Mouse (Mus musculus) embryonic facial prominence, embryonic 14.5 days (tissue): ENCODE measurements around the gene Blvra. TPM values are rescaled to one million over a fixed set of nuclear protein-coding genes. Genes with fewer than 3 reads are reported as not detected.

Experiments
- ATAC-seq: fragments of 200-750 bp; cut with Nextera tagmentation; 2 replicates; pipeline ENCODE4 v1.8.0; 2017; ENCODE audit warnings: low read depth, moderate number of reproducible peaks, moderate TSS enrichment
- DNase-seq: peaks from one replicate; pipeline ENCODE4 v3.0.0-alpha.2; 2015; ENCODE audit warnings: low spot score
- H3K27ac ChIP-seq: fragments of 300-500 bp; sonication (generic); replicated peaks from 2 replicates; pipeline ENCODE4 v1.5.1; 2014; ENCODE audit warnings: low read depth, mild to moderate bottlenecking, low read length, moderate library complexity
- H3K27me3 ChIP-seq: fragments of 300-500 bp; sonication (generic); replicated peaks from 2 replicates; pipeline ENCODE4 v1.6.1; 2014; ENCODE audit warnings: low read length; ENCODE audit not compliant: control insufficient read depth, insufficient read depth
- H3K36me3 ChIP-seq: fragments of 300-500 bp; sonication (generic); 2 replicates; pipeline ENCODE4 v1.6.1; 2014; ENCODE audit warnings: low read length, mixed read lengths; ENCODE audit not compliant: control insufficient read depth, insufficient read depth
- H3K4me1 ChIP-seq: fragments of 300-500 bp; sonication (generic); 2 replicates; pipeline ENCODE4 v1.6.1; 2014; ENCODE audit warnings: antibody characterized with exemption, low read length; ENCODE audit not compliant: control insufficient read depth, insufficient read depth
- H3K4me2 ChIP-seq: fragments of 300-500 bp; sonication (generic); 2 replicates; pipeline ENCODE4 v1.6.1; 2014; ENCODE audit warnings: low read depth, mild to moderate bottlenecking, low read length, moderate library complexity, mixed read lengths
- H3K4me3 ChIP-seq: fragments of 300-500 bp; sonication (generic); 2 replicates; pipeline ENCODE4 v1.5.1; 2014; ENCODE audit warnings: low read depth, mild to moderate bottlenecking, low read length
- H3K9ac ChIP-seq: fragments of 300-500 bp; sonication (generic); 2 replicates; pipeline ENCODE4 v1.6.1; 2014; ENCODE audit warnings: low read depth, mild to moderate bottlenecking, low read length, moderate library complexity, mixed read lengths
- H3K9me3 ChIP-seq: fragments of 300-500 bp; sonication (generic); 2 replicates; pipeline ENCODE4 v1.6.1; 2016; ENCODE audit warnings: low read length; ENCODE audit not compliant: control insufficient read depth
- WGBS: fragments of 180-500 bp; shearing (Covaris S2); extraction: QIAGEN DNeasy Blood & Tissue Kit; methylation state at CpG from one replicate; pipeline ENCODE4 v1.1.7; 2014; 5-methylcytosine and 5-hydroxymethylcytosine counted together
- polyA plus RNA-seq: library from polyadenylated mRNA; unstranded; fragments of >200 nt; fragmentation: Nextera tagmentation; extraction: Ambion mirVana; gene quantifications from 2 replicates; pipeline ENCODE4 v1.2.1, GENCODE M21; 2014

Gene Blvra
- polyA plus RNA-seq, 1 experiment from 2014 or later = 46.0 TPM

- Histone ChIP-seq H3K4me3 (no peak overlapping the region), H3K27me3 (no peaks in the 10 kb centered on the region), H3K9me3 (no peaks in the 10 kb centered on the region), H3K4me1 (peaks cover 22% of the 10 kb centered on the region), H3K9ac (no peak overlapping the region), H3K36me3 (peaks cover 20% of the 10 kb centered on the region), H3K4me2 (no peak overlapping the region), H3K27ac (no peak overlapping the region)
- WGBS = 91% methylated on average over 8 of the region's 8 CpGs
- DNase-seq (no peak), ATAC-seq (no peak)
Observed at GRCm38 (mm10) chr2:127139094-127139493, 68.6 kb downstream of the Blvra start.

GRCm38 (mm10) chr2:127139605-127140004 is 69.1 kb downstream of the Blvra start:
- Histone ChIP-seq H3K9me3 (no peaks in the 10 kb centered on the region), H3K4me2 (no peak overlapping the region), H3K27ac (no peak overlapping the region), H3K27me3 (no peaks in the 10 kb centered on the region), H3K4me1 (peaks cover 22% of the 10 kb centered on the region), H3K9ac (no peak overlapping the region), H3K4me3 (no peak overlapping the region), H3K36me3 (peaks cover 20% of the 10 kb centered on the region)
- DNase-seq (no peak), ATAC-seq (no peak)
- 96% methylated on average over 1 of the region's 1 CpGs for WGBS

GRCm38 (mm10) chr2:127140011-127140410 is 69.5 kb downstream of the Blvra start:
- Histone ChIP-seq H3K4me2 (no peak overlapping the region), H3K4me1 (peaks cover 22% of the 10 kb centered on the region), H3K27me3 (no peaks in the 10 kb centered on the region), H3K9ac (no peak overlapping the region), H3K4me3 (no peak overlapping the region), H3K27ac (no peak overlapping the region), H3K9me3 (no peaks in the 10 kb centered on the region), H3K36me3 (peaks cover 20% of the 10 kb centered on the region)
- DNase-seq (no peak), ATAC-seq (no peak)
- 92% methylated on average over 7 of the region's 7 CpGs for WGBS

- H3K27me3 ChIP-seq = no peaks in the 10 kb centered on the region
- ATAC-seq (no peak), DNase-seq (no peak)
- no peak overlapping the region for H3K27ac ChIP-seq
- H3K4me1 ChIP-seq = peaks cover 18% of the 10 kb centered on the region
- no peaks in the 10 kb centered on the region for H3K9me3 ChIP-seq
- H3K4me3 ChIP-seq = peak overlapping the region; percentile 64; the same call in 1 of the 2 replicates
- H3K9ac ChIP-seq = no peak overlapping the region
- peaks cover 20% of the 10 kb centered on the region for H3K36me3 ChIP-seq
- 85% methylated on average over 10 of the region's 10 CpGs for WGBS
- peak overlapping the region; percentile 80 for H3K4me2 ChIP-seq
Observed at GRCm38 (mm10) chr2:127142031-127142430, 71.6 kb downstream of the Blvra start.

GRCm38 (mm10) chr2:127142577-127143157 is 72.2 kb downstream of the Blvra start:
- no peak overlapping the region for H3K27ac ChIP-seq
- no peaks in the 10 kb centered on the region for H3K27me3 ChIP-seq
- H3K9me3 ChIP-seq = no peaks in the 10 kb centered on the region
- peaks cover 20% of the 10 kb centered on the region for H3K36me3 ChIP-seq
- peak overlapping the region; percentile 80 for H3K4me2 ChIP-seq
- WGBS = 12% methylated on average over 6 of the region's 6 CpGs
- ATAC-seq (no peak), DNase-seq (no peak)
- peak overlapping the region; percentile 64 for H3K4me3 ChIP-seq
- H3K4me1 ChIP-seq = peaks cover 16% of the 10 kb centered on the region
- peak overlapping the region; percentile 72 for H3K9ac ChIP-seq

- H3K27ac ChIP-seq = no peak within 1 kb of the TSS
- DNase-seq = peak; percentile 86
- H3K36me3 ChIP-seq = peaks cover 20% of the 10 kb centered on the region
- peak within 1 kb of the TSS; percentile 72 for H3K9ac ChIP-seq
- H3K9me3 ChIP-seq = no peaks in the 10 kb centered on the region
- peak within 1 kb of the TSS; percentile 80 for H3K4me2 ChIP-seq
- H3K4me1 ChIP-seq = peaks cover 13% of the 10 kb centered on the region
- ATAC-seq = peak; percentile 94
- H3K27me3 ChIP-seq = no peaks in the 10 kb centered on the region
- peak within 1 kb of the TSS; percentile 64 for H3K4me3 ChIP-seq
- WGBS = 3% methylated on average over 31 of the region's 31 CpGs
Observed at GRCm38 (mm10) chr2:127143158-127144063, 72.9 kb downstream of the Blvra start, which contains the start of gene Itpripl1. Gene Itpripl1 (minus strand): TSS chr2:127143442.

GRCm38 (mm10) chr2:127145699-127146098 is 75.2 kb downstream of the Blvra start:
- no peak for DNase-seq
- Histone ChIP-seq H3K27me3 (no peaks in the 10 kb centered on the region), H3K36me3 (peaks cover 7% of the 10 kb centered on the region; the same call in 1 of the 2 replicates), H3K4me1 (peaks cover 13% of the 10 kb centered on the region), H3K9me3 (no peaks in the 10 kb centered on the region), H3K4me2 (no peak overlapping the region), H3K27ac (no peak overlapping the region), H3K4me3 (no peak overlapping the region), H3K9ac (no peak overlapping the region)
- no peak for ATAC-seq
- 74% methylated on average over 3 of the region's 3 CpGs for WGBS
